Mouse (Mus musculus) hindbrain, embryonic 14.5 days (tissue): ENCODE measurements around the gene 1700067K01Rik. TPM values are rescaled to one million over a fixed set of nuclear protein-coding genes. Genes with fewer than 3 reads are reported as not detected.

ENCODE experiments used
- ATAC-seq: fragments of 200-750 bp; cut with Nextera tagmentation; 2 replicates; pipeline ENCODE4 v1.8.0; 2017; ENCODE audit warnings: moderate number of reproducible peaks, mild to moderate bottlenecking, moderate TSS enrichment, moderate library complexity; ENCODE audit not compliant: low FRiP score
- DNase-seq: peaks from one replicate; pipeline ENCODE4 v3.0.0-alpha.2; 2015; ENCODE audit warnings: low spot score
- H3K27ac ChIP-seq: fragments of 300-500 bp; sonication (generic); 2 replicates; pipeline ENCODE4 v1.5.1; 2014; ENCODE audit warnings: mild to moderate bottlenecking, moderate library complexity
- H3K27me3 ChIP-seq: fragments of 300-500 bp; sonication (generic); 2 replicates; pipeline ENCODE4 v1.6.1; 2014; ENCODE audit warnings: mild to moderate bottlenecking, low read length, mixed read lengths; ENCODE audit not compliant: control insufficient read depth, insufficient read depth
- H3K36me3 ChIP-seq: fragments of 300-500 bp; sonication (generic); replicated peaks from 2 replicates; pipeline ENCODE4 v1.6.1; 2014; ENCODE audit not compliant: control insufficient read depth, insufficient read depth
- H3K4me1 ChIP-seq: fragments of 300-500 bp; sonication (generic); replicated peaks from 2 replicates; pipeline ENCODE4 v1.6.1; 2014; ENCODE audit warnings: antibody characterized with exemption, low read length, mixed read lengths; ENCODE audit not compliant: control insufficient read depth, insufficient read depth
- H3K4me2 ChIP-seq: fragments of 300-500 bp; sonication (generic); replicated peaks from 2 replicates; pipeline ENCODE4 v1.6.1; 2014; ENCODE audit warnings: mild to moderate bottlenecking, moderate library complexity
- H3K4me3 ChIP-seq: fragments of 300-500 bp; sonication (generic); replicated peaks from 2 replicates; pipeline ENCODE4 v1.5.1; 2014; ENCODE audit warnings: mild to moderate bottlenecking, low read length
- H3K9ac ChIP-seq: fragments of 300-500 bp; sonication (generic); 2 replicates; pipeline ENCODE4 v1.6.1; 2014
- H3K9me3 ChIP-seq: fragments of 300-500 bp; sonication (generic); 2 replicates; pipeline ENCODE4 v1.6.1; 2016; ENCODE audit warnings: low read length; ENCODE audit not compliant: control insufficient read depth
- WGBS: fragments of 180-500 bp; shearing (Covaris S2); extraction: QIAGEN DNeasy Blood & Tissue Kit; methylation state at CpG from one replicate; pipeline ENCODE4 v1.1.7; 2014; 5-methylcytosine and 5-hydroxymethylcytosine counted together
- polyA plus RNA-seq: library from polyadenylated mRNA; unstranded; fragments of >200 nt; fragmentation: Nextera tagmentation; extraction: Ambion mirVana; gene quantifications from 2 replicates; pipeline ENCODE4 v1.2.1, GENCODE M21; 2014

Gene 1700067K01Rik
- polyA plus RNA-seq, result 0.54 and 0.76 TPM in 2 replicates

DNA sequence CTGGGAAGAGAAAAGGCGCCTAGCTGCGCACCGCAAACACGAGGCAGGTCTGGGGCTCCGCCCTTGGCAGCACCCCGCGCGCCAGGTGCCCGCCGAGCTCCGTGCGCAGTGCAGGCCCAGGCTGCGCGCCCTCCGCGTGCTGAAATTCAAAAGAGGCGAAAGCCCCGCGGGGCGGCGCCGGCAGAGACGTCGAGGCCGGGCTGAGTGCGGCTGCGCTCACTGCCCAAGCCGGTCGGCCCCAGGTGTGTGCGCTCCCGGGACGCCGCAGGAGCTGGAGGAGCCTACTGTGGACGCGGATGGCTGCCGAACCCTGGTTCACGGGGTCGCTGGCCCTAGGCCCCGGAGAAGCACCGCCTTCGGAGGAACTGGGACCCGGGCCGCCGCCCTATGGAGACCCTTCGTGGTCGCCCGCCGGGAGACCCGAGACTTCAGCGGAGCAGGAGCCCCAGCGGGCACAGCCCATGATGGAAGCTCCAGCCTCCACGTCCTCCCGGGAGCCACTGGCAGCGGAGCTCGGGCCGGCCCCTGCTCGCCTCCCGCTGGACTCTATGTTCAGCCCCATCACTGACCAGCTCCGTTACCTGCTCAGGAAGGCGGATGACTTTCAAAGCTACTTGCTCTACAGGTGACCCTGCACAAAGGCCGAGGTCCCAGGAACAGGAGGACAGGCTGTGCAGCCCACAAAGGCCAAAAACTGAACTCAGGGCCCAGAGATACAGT, at the start of gene 1700067K01Rik:
Gene 1700067K01Rik (plus strand): TSS at position 222 of the 720 bp plus-strand sequence.
- Histone ChIP-seq H3K4me2 (peak within 1 kb of the TSS; percentile 17; the same call in 1 of the 2 replicates), H3K27ac (no peak within 1 kb of the TSS), H3K36me3 (peaks cover 16% of the 10 kb centered on the region), H3K9me3 (no peaks in the 10 kb centered on the region), H3K27me3 (peaks cover 16% of the 10 kb centered on the region), H3K4me3 (no peak within 1 kb of the TSS), H3K4me1 (peaks cover 29% of the 10 kb centered on the region), H3K9ac (0 out of 2 replicates have a peak within 1 kb of the TSS, but pooled peaks have one; percentile 11)
- no peak for DNase-seq
- no peak for ATAC-seq
- WGBS, result 15% methylated on average over 61 of the region's 61 CpGs

GRCm38 (mm10) chr8:83954749-83955105, 46.6 kb upstream of the 1700067K01Rik start:
- DNase-seq (no peak), ATAC-seq (no peak)
- no peaks in the 10 kb centered on the region for H3K36me3 ChIP-seq
- H3K4me1 ChIP-seq, result peaks cover 6% of the 10 kb centered on the region; the same call in 1 of the 2 replicates
- H3K27me3 ChIP-seq, result no peaks in the 10 kb centered on the region
- peak overlapping the region; percentile 91 for H3K4me2 ChIP-seq
- WGBS, result 3% methylated on average over 14 of the region's 14 CpGs
- peak overlapping the region; percentile 42 for H3K9ac ChIP-seq
- H3K27ac ChIP-seq, result 0 out of 2 replicates have a peak overlapping the region, but pooled peaks have one; percentile 1
- H3K9me3 ChIP-seq, result no peaks in the 10 kb centered on the region
- peak overlapping the region; percentile 45 for H3K4me3 ChIP-seq

- H3K27me3 ChIP-seq, result no peaks in the 10 kb centered on the region
- H3K9ac ChIP-seq, result peak within 1 kb of the TSS; percentile 45
- WGBS, result under 1% methylated on average over 75 of the region's 75 CpGs
- H3K4me2 ChIP-seq, result peak within 1 kb of the TSS; percentile 91
- peaks cover 6% of the 10 kb centered on the region; the same call in 1 of the 2 replicates for H3K4me1 ChIP-seq
- ATAC-seq, result peak; percentile 99
- H3K4me3 ChIP-seq, result peak within 1 kb of the TSS; percentile 45
- no peaks in the 10 kb centered on the region for H3K36me3 ChIP-seq
- peak; percentile 99 for DNase-seq
- no peaks in the 10 kb centered on the region for H3K9me3 ChIP-seq
- 0 out of 2 replicates have a peak within 1 kb of the TSS, but pooled peaks have one; percentile 1 for H3K27ac ChIP-seq
These were observed 46.0 kb upstream of the 1700067K01Rik start, which contains the start of the genes Gm10644 and Asf1b for GRCm38 (mm10) chr8:83955106-83955957. Gm10644 (minus strand) TSS chr8:83955205. Asf1b (plus strand) TSS chr8:83955507.

DNA sequence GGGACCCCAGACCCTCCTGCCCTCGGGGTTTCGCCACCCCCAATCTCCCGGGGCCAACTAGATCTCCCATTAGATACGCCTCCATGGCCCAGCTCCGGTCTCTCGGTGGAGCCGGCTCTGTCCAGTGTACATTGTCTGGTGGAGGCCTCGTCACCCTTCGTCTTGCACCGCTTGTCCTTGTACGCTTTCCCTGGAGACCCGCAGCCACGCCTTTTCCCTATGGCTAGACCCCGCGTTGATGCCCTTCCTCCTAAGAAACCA, 45.4 kb upstream of the 1700067K01Rik start:
- H3K9ac ChIP-seq, result peak overlapping the region; percentile 45
- no peak for ATAC-seq

DNA sequence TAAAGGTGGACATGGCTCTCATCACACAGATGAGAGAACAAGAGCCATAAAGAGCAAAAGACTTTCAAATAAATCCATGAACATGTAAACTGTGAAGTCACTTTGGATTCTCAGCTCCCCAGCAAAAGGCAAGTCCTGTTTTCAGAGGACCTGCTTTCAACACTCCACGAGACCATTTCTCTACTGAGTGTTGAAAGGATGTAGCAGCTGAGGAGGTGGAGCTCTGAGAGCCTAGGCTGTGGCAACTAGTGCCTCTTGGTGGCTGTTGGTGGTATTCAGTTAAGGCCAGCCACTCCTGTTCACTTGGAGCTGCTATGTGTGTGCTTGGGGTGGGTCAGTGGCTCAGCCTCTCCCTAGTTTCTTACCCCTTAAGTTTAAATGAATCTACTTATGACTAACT, 44.5 kb upstream of the 1700067K01Rik start:
- H3K4me2 ChIP-seq, result peak overlapping the region; percentile 91
- ATAC-seq, result no peak
- no peaks in the 10 kb centered on the region for H3K9me3 ChIP-seq
- no peaks in the 10 kb centered on the region for H3K27me3 ChIP-seq
- peaks cover 6% of the 10 kb centered on the region; the same call in 1 of the 2 replicates for H3K4me1 ChIP-seq
- no peak for DNase-seq
- 17% methylated on average over 1 of the region's 1 CpGs for WGBS
- 0 out of 2 replicates have a peak overlapping the region, but pooled peaks have one; percentile 45 for H3K4me3 ChIP-seq
- no peak overlapping the region for H3K9ac ChIP-seq
- H3K36me3 ChIP-seq, result no peaks in the 10 kb centered on the region
- H3K27ac ChIP-seq, result no peak overlapping the region

More for the DNA sequence above, 45.4 kb upstream of the 1700067K01Rik start:
- H3K4me3 ChIP-seq, result peak overlapping the region; percentile 45
- no peaks in the 10 kb centered on the region for H3K27me3 ChIP-seq
- H3K4me2 ChIP-seq, result peak overlapping the region; percentile 91
- H3K36me3 ChIP-seq, result no peaks in the 10 kb centered on the region
- DNase-seq, result no peak
- H3K27ac ChIP-seq, result no peak overlapping the region
- WGBS, result 2% methylated on average over 15 of the region's 15 CpGs
- peaks cover 6% of the 10 kb centered on the region; the same call in 1 of the 2 replicates for H3K4me1 ChIP-seq
- no peaks in the 10 kb centered on the region for H3K9me3 ChIP-seq

DNA sequence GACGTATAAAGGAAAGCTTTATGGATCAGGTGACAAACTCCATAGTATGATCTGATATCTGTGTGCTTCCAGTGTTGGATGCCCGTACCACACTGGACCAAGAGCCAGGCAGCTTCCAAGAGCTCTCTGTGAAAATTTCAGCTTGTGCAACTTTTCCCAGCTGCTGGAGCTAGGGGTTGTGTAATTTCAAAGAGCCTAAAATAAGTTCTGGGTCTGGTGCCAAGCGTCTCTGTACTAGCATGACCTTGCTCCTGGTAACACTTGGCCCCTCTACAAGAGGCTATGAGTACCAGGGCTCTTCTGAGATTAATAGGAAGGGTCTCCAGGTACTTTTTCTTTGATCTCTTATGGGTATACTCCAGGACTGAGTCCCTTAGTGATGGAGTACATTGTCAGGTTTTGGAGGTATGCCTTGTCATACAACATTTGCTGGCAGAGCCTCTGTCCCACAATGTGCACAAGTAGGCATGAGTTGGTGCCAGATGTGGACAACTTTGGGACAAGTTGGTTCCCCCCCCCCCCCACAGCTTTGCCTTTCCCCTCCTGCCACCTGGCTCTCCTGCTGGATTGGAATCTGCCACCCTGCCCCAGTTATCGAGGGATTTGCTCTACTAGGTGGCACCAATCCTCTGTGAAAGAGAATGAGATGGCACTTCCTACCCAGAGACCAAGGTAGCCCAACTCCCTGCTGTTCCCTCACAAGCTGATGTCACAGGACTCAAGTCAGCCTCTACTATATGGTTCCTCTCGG, 37.1 kb upstream of the 1700067K01Rik start:
- Histone ChIP-seq H3K4me2 (no peak overlapping the region), H3K36me3 (no peaks in the 10 kb centered on the region), H3K4me3 (no peak overlapping the region), H3K9me3 (no peaks in the 10 kb centered on the region), H3K9ac (no peak overlapping the region), H3K4me1 (no peaks in the 10 kb centered on the region), H3K27me3 (no peaks in the 10 kb centered on the region), H3K27ac (no peak overlapping the region)
- no peak for ATAC-seq
- 93% methylated on average over 5 of the region's 5 CpGs for WGBS
- no peak for DNase-seq

DNA sequence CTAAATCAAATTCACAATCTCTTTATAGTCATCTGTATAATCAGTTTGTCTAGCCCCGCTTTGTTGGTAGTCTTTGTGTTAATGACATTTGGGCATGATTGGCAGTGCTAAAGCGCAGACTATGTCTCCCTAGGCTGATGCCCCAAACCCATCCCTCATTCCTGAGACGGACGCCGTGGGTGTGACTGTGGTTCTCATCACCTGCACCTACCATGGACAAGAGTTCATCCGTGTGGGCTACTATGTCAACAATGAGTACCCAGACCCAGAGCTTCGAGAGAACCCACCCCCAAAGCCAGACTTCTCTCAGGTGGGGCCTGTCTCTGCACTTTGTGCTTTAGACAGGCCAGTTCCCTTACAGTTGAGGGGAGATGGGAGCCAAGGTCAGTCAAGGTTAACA, 33.6 kb upstream of the 1700067K01Rik start:
- no peak for DNase-seq
- H3K9ac ChIP-seq, result no peak overlapping the region
- H3K4me2 ChIP-seq, result no peak overlapping the region
- no peak for ATAC-seq
- H3K4me1 ChIP-seq, result peaks cover 5% of the 10 kb centered on the region
- H3K36me3 ChIP-seq, result no peaks in the 10 kb centered on the region
- no peaks in the 10 kb centered on the region for H3K27me3 ChIP-seq
- H3K9me3 ChIP-seq, result no peaks in the 10 kb centered on the region
- H3K27ac ChIP-seq, result no peak overlapping the region
- H3K4me3 ChIP-seq, result no peak overlapping the region
- 95% methylated on average over 7 of the region's 7 CpGs for WGBS

- H3K36me3 ChIP-seq, result no peaks in the 10 kb centered on the region
- whole genome bisulfite sequencing, result 92% methylated on average over 4 of the region's 4 CpGs
- peaks cover 17% of the 10 kb centered on the region for H3K4me1 ChIP-seq
- no peak overlapping the region for H3K4me2 ChIP-seq
- no peaks in the 10 kb centered on the region for H3K27me3 ChIP-seq
- DNase-seq (no peak), ATAC-seq (no peak)
- no peak overlapping the region for H3K27ac ChIP-seq
- no peaks in the 10 kb centered on the region for H3K9me3 ChIP-seq
- H3K9ac ChIP-seq, result no peak overlapping the region
- no peak overlapping the region for H3K4me3 ChIP-seq
These were observed 30.2 kb upstream of the 1700067K01Rik start for GRCm38 (mm10) chr8:83971121-83971520.
